Mouse (Mus musculus) testis, adult 2 months (tissue): Measurements from ENCODE around the gene 1700025F22Rik.
A peak's percentile ranks its signal among the peaks of the same experiment; 100 is the strongest.

ENCODE experiments used
- CTCF ChIP-seq: fragments of 200-500 bp; IDR thresholded peaks from 2 replicates; pipeline ENCODE4 v1.5.1; 2012; ENCODE audit warnings: low read depth, mild to moderate bottlenecking, inconsistent platforms, low read length, moderate library complexity; ENCODE audit not compliant: control insufficient read depth, insufficient read depth, insufficient replicate concordance
- POLR2A ChIP-seq: fragments of 200-500 bp; IDR thresholded peaks from 2 replicates; pipeline ENCODE4 v1.6.1; 2012; ENCODE audit warnings: low read depth, mild to moderate bottlenecking, inconsistent platforms, low read length, moderate library complexity; ENCODE audit not compliant: control insufficient read depth

- TF ChIP-seq POLR2A (peak; percentile 74; the same call in 1 of the 2 replicates), CTCF (peak; percentile 9; the same call in 1 of the 2 replicates)
Observed at GRCm38 (mm10) chr19:11196546-11196945, 31.4 kb upstream of the 1700025F22Rik start, which contains the start of gene Ms4a13.
